Mouse (Mus musculus) kidney, adult 2 months (tissue): ENCODE data around the gene Trap1.

ENCODE experiments used
- CTCF ChIP-seq: fragments of 200-500 bp; conservative IDR thresholded peaks from 2 replicates; pipeline ENCODE4 v1.5.1; 2011; ENCODE audit warnings: low read depth, mild to moderate bottlenecking, control low read depth, low read length, moderate library complexity, mixed read lengths; ENCODE audit not compliant: insufficient read depth, insufficient read length
- POLR2A ChIP-seq: fragments of 200-500 bp; IDR thresholded peaks from one replicate; pipeline ENCODE4 v1.6.1; 2011; ENCODE audit warnings: low read depth, low read length, control low read depth

DNA sequence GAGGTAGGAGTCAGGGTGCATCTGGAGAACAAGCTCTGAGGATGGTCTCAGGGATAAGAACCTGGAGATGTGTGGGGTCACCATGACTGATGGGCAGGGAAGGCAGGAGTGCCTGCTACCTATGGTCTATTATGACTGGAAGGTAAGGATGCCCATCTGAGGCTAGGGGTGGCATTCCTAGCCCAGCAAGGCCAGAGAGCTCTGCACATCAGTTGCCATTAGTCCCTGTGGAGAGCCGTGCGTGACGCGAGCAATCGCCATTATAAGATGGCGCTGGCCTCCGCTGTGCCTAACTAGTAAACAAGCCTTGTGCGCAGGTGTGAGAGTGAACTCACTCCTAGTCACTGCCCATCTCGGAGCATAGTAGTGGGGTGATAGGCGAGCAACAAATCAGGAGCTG is 47.1 kb downstream of the Trap1 start:
- TF ChIP-seq POLR2A (no peak), CTCF (no peak)
